Mouse (Mus musculus): ENCODE results near the gene Efr3b.

DNA sequence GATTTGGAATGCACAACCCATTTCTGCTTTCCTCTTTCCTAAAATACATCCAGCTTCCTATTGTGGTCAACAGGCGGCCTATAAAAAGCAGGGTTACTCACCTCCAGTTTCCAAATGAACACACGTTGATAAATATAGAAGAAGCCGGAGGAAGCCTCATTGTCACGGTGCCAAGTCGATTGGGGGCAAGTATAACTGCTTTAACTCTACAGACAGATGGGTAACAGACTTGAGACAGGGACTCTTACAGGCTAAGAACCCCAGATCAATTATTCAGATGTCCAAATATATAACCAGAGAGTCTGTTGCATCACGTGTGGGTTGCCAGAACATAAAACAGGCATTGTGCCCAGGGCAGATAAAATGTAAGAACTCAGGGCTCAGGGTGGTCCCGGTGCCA lies 15.9 kb downstream of the Efr3b start:
- no peak for TF ChIP-seq CTCF (IDR thresholded peaks at IDR 0.05; ENCODE audit: insufficient read depth, low read depth, low read length)
- TF ChIP-seq POLR2A (IDR thresholded peaks at IDR 0.05; ENCODE audit: insufficient read depth, low read depth, low read length) = no peak

Data from olfactory bulb, adult 2 months (tissue).